Mouse (Mus musculus) MEL (cell line): Measurements from ENCODE around the gene Pank1. TPM values are rescaled to one million over a fixed set of nuclear protein-coding genes. Genes with fewer than 3 reads are reported as not detected.

ENCODE experiments used
- DNase-seq: peaks from one replicate; pipeline ENCODE4 v3.0.0; 2011; ENCODE audit warnings: low read depth, low spot score
- H3K27ac ChIP-seq: 2 replicates; pipeline ENCODE4 v1.5.1; 2012; ENCODE audit warnings: low read depth, mild to moderate bottlenecking, control low read depth, low read length, moderate library complexity; ENCODE audit not compliant: control insufficient read depth
- H3K27me3 ChIP-seq, 2 experiments: fragments of 150-350 bp in 1 of 2; sonication (generic) in 1 of 2; 2 replicates each; pipeline ENCODE4 v1.6.1; 2012; ENCODE audit warnings: low read length in 2 of 2, mild to moderate bottlenecking in 2 of 2, improper control_type of control experiment in 1 of 2, moderate library complexity in 1 of 2; ENCODE audit not compliant: insufficient read depth in 2 of 2, control insufficient read depth in 1 of 2
- H3K36me3 ChIP-seq, 2 experiments: 2 replicates each; pipeline ENCODE4 v1.6.1; 2012 to 2014; ENCODE audit warnings: low read length in 2 of 2, improper control_type of control experiment in 1 of 2, inconsistent platforms in 1 of 2, mild to moderate bottlenecking in 1 of 2; ENCODE audit not compliant: insufficient read depth in 2 of 2, control insufficient read depth in 1 of 2
- H3K4me1 ChIP-seq, 2 experiments: fragments of 150-350 bp in 1 of 2; sonication (generic) in 1 of 2; 2 replicates each; pipeline ENCODE4 v1.6.1; 2012; ENCODE audit warnings: low read length in 2 of 2, improper control_type of control experiment in 1 of 2, mild to moderate bottlenecking in 1 of 2; ENCODE audit not compliant: insufficient read depth in 2 of 2, control insufficient read depth in 1 of 2
- H3K4me3 ChIP-seq, 2 experiments: fragments of 150-350 bp in 1 of 2; sonication (generic) in 1 of 2; 2 replicates each; pipeline ENCODE4 v1.5.1; 2012; ENCODE audit warnings: low read depth in 2 of 2, low read length in 2 of 2, mild to moderate bottlenecking in 2 of 2, moderate library complexity in 2 of 2, control low read depth in 1 of 2, improper control_type of control experiment in 1 of 2; ENCODE audit not compliant: control insufficient read depth in 1 of 2, insufficient read depth in 1 of 2
- H3K79me2 ChIP-seq: 2 replicates; pipeline ENCODE4 v1.6.1; 2012; ENCODE audit warnings: mild to moderate bottlenecking, low read length, moderate library complexity; ENCODE audit not compliant: control insufficient read depth, poor library complexity, insufficient read depth
- H3K9ac ChIP-seq: 2 replicates; pipeline ENCODE4 v1.6.1; 2012; ENCODE audit warnings: low read depth, mild to moderate bottlenecking, control low read depth, low read length, moderate library complexity; ENCODE audit not compliant: control insufficient read depth, poor library complexity, severe bottlenecking
- H3K9me3 ChIP-seq: fragments of 150-350 bp; sonication (generic); replicated peaks from 2 replicates; pipeline ENCODE4 v1.6.1; 2012; ENCODE audit warnings: mild to moderate bottlenecking, low read length, improper control_type of control experiment, moderate library complexity; ENCODE audit not compliant: insufficient read depth
- BHLHE40 ChIP-seq: IDR thresholded peaks from 2 replicates; pipeline ENCODE4 v1.6.1; 2012; ENCODE audit warnings: low read depth, mild to moderate bottlenecking, inconsistent platforms, low read length, improper control_type of control experiment, borderline replicate concordance
- CHD2 ChIP-seq: IDR thresholded peaks from 2 replicates; pipeline ENCODE4 v1.6.1; 2011; ENCODE audit warnings: low read length, improper control_type of control experiment
- CTCF ChIP-seq, 3 experiments: IDR thresholded peaks in 2 of 3; conservative IDR thresholded peaks in 1 of 3; 2 replicates each; pipeline ENCODE4 v1.5.1; 2011 to 2012; ENCODE audit warnings: low read length in 3 of 3, low read depth in 2 of 3, mild to moderate bottlenecking in 2 of 3, improper control_type of control experiment in 1 of 3, inconsistent platforms in 1 of 3, mixed read lengths in 1 of 3, moderate library complexity in 1 of 3; ENCODE audit not compliant: control insufficient read depth in 1 of 3, insufficient read depth in 1 of 3, poor library complexity in 1 of 3, severe bottlenecking in 1 of 3
- E2F4 ChIP-seq: IDR thresholded peaks from 2 replicates; pipeline ENCODE4 v1.6.1; 2011; ENCODE audit warnings: low read depth, low read length, improper control_type of control experiment, borderline replicate concordance
- ELF1 ChIP-seq: IDR thresholded peaks from 2 replicates; pipeline ENCODE4 v1.6.1; 2014; ENCODE audit warnings: low read depth, mild to moderate bottlenecking, inconsistent platforms, low read length, improper control_type of control experiment, moderate library complexity
- EP300 ChIP-seq, 2 experiments: IDR thresholded peaks; 2 replicates each; pipeline ENCODE4 v1.6.1; 2011; ENCODE audit warnings: improper control_type of control experiment in 2 of 2, low read length in 2 of 2, low read depth in 1 of 2, mild to moderate bottlenecking in 1 of 2
- GABPA ChIP-seq: IDR thresholded peaks from 2 replicates; pipeline ENCODE4 v1.6.1; 2012; ENCODE audit warnings: low read depth, mild to moderate bottlenecking, inconsistent platforms, low read length, improper control_type of control experiment, moderate library complexity
- GATA1 ChIP-seq: IDR thresholded peaks from 2 replicates; pipeline ENCODE4 v1.6.1; 2011; ENCODE audit warnings: low read depth, low read length, improper control_type of control experiment
- HCFC1 ChIP-seq: IDR thresholded peaks from 2 replicates; pipeline ENCODE4 v1.6.1; 2012; ENCODE audit warnings: low read depth, mild to moderate bottlenecking, inconsistent platforms, low read length, improper control_type of control experiment, moderate library complexity
- JUND ChIP-seq: IDR thresholded peaks from 2 replicates; pipeline ENCODE4 v1.6.1; 2011; ENCODE audit warnings: low read depth, mild to moderate bottlenecking, improper control_type of control experiment, low read length
- KAT2A ChIP-seq: conservative IDR thresholded peaks from 2 replicates; pipeline ENCODE4 v1.6.1; 2012; ENCODE audit warnings: low read depth, low read length, improper control_type of control experiment, inconsistent platforms
- MAFK ChIP-seq: IDR thresholded peaks from 2 replicates; pipeline ENCODE4 v1.6.1; 2011; ENCODE audit warnings: low read depth, mild to moderate bottlenecking, low read length, improper control_type of control experiment, borderline replicate concordance
- MAX ChIP-seq: IDR thresholded peaks from 2 replicates; pipeline ENCODE4 v1.6.1; 2011; ENCODE audit warnings: low read length, improper control_type of control experiment
- MEF2A ChIP-seq: IDR thresholded peaks from 2 replicates; pipeline ENCODE4 v1.6.1; 2014; ENCODE audit warnings: low read depth, mild to moderate bottlenecking, inconsistent platforms, low read length, improper control_type of control experiment; ENCODE audit not compliant: poor library complexity, insufficient replicate concordance, severe bottlenecking; ENCODE audit errors: extremely low read depth
- MXI1 ChIP-seq: IDR thresholded peaks from 2 replicates; pipeline ENCODE4 v1.6.1; 2011; ENCODE audit warnings: mild to moderate bottlenecking, low read depth, low read length, improper control_type of control experiment
- MYB ChIP-seq: IDR thresholded peaks from 2 replicates; pipeline ENCODE4 v1.6.1; 2011; ENCODE audit warnings: mild to moderate bottlenecking, low read depth, low read length, improper control_type of control experiment
- MYC ChIP-seq: IDR thresholded peaks from 2 replicates; pipeline ENCODE4 v1.6.1; 2011; ENCODE audit warnings: low read depth, mild to moderate bottlenecking, low read length, improper control_type of control experiment, moderate library complexity
- NELFE ChIP-seq: IDR thresholded peaks from 2 replicates; pipeline ENCODE4 v1.6.1; 2011; ENCODE audit warnings: low read depth, low read length, improper control_type of control experiment
- NRF1 ChIP-seq: IDR thresholded peaks from 2 replicates; pipeline ENCODE4 v1.6.1; 2014; ENCODE audit warnings: low read depth, mild to moderate bottlenecking, inconsistent platforms, low read length, improper control_type of control experiment, moderate library complexity; ENCODE audit not compliant: poor library complexity, insufficient read depth, severe bottlenecking
- POLR2A ChIP-seq, 2 experiments: IDR thresholded peaks; 2 replicates each; pipeline ENCODE4 v1.6.1; 2011 to 2012; ENCODE audit warnings: low read length in 2 of 2, mild to moderate bottlenecking in 2 of 2, control low read depth in 1 of 2, improper control_type of control experiment in 1 of 2, low read depth in 1 of 2, moderate library complexity in 1 of 2; ENCODE audit not compliant: control insufficient read depth in 1 of 2, insufficient read depth in 1 of 2, poor library complexity in 1 of 2
- POLR2AphosphoS2 ChIP-seq: IDR thresholded peaks from 2 replicates; pipeline ENCODE4 v1.6.1; 2011; ENCODE audit warnings: low read length, improper control_type of control experiment
- POLR2AphosphoS5 ChIP-seq: IDR thresholded peaks from 2 replicates; pipeline ENCODE4 v1.6.1; 2012; ENCODE audit warnings: low read depth, borderline replicate concordance, mild to moderate bottlenecking, inconsistent platforms, low read length, moderate library complexity, mixed read lengths
- RCOR1 ChIP-seq: IDR thresholded peaks from 2 replicates; pipeline ENCODE4 v1.6.1; 2012; ENCODE audit warnings: low read depth, mild to moderate bottlenecking, inconsistent platforms, low read length, improper control_type of control experiment
- SIN3A ChIP-seq: IDR thresholded peaks from 2 replicates; pipeline ENCODE4 v1.6.1; 2012; ENCODE audit warnings: low read length, improper control_type of control experiment, inconsistent platforms
- SMC3 ChIP-seq: IDR thresholded peaks from 2 replicates; pipeline ENCODE4 v1.6.1; 2011; ENCODE audit warnings: low read depth, low read length, improper control_type of control experiment
- TAL1 ChIP-seq: IDR thresholded peaks from 2 replicates; pipeline ENCODE4 v1.6.1; 2012; ENCODE audit warnings: mild to moderate bottlenecking, inconsistent platforms, low read length, moderate library complexity, mixed read lengths
- TBP ChIP-seq: IDR thresholded peaks from 2 replicates; pipeline ENCODE4 v1.8.0; 2011; ENCODE audit warnings: low read depth, low read length, improper control_type of control experiment
- TCF12 ChIP-seq: IDR thresholded peaks from 2 replicates; pipeline ENCODE4 v1.6.1; 2014; ENCODE audit warnings: low read depth, mild to moderate bottlenecking, inconsistent platforms, low read length, improper control_type of control experiment, moderate library complexity
- UBTF ChIP-seq: IDR thresholded peaks from 2 replicates; pipeline ENCODE4 v1.6.1; 2012; ENCODE audit warnings: low read depth, mild to moderate bottlenecking, inconsistent platforms, low read length, improper control_type of control experiment, moderate library complexity, borderline replicate concordance; ENCODE audit not compliant: insufficient read depth
- USF1 ChIP-seq: IDR thresholded peaks from 2 replicates; pipeline ENCODE4 v1.6.1; 2014; ENCODE audit warnings: low read depth, mild to moderate bottlenecking, inconsistent platforms, low read length, improper control_type of control experiment, moderate library complexity
- ZC3H11A ChIP-seq: IDR thresholded peaks from 2 replicates; pipeline ENCODE4 v1.6.1; 2012; ENCODE audit warnings: low read depth, mild to moderate bottlenecking, inconsistent platforms, low read length, improper control_type of control experiment
- ZKSCAN1 ChIP-seq: IDR thresholded peaks from 2 replicates; pipeline ENCODE4 v1.6.1; 2012; ENCODE audit warnings: low read depth, mild to moderate bottlenecking, inconsistent platforms, low read length, improper control_type of control experiment, moderate library complexity
- ZNF384 ChIP-seq: IDR thresholded peaks from 2 replicates; pipeline ENCODE4 v1.6.1; 2012; ENCODE audit warnings: low read depth, mild to moderate bottlenecking, inconsistent platforms, low read length, improper control_type of control experiment
- polyA plus RNA-seq, 2 experiments: library from polyadenylated mRNA; stranded (reverse) in 1 of 2; unstranded in 1 of 2; fragments of >175 nt in 1 of 2; fragments of >200 nt in 1 of 2; gene quantifications; 2 replicates each; pipeline versions ENCODE4 v1.2.1 to v1.2.4; 2012; ENCODE audit warnings: low replicate concordance in 2 of 2, low read depth in 1 of 2; ENCODE audit not compliant: insufficient read length in 2 of 2, insufficient read depth in 1 of 2, missing spikeins in 1 of 2
- total RNA-seq: library from RNA; depleted of rRNA; stranded (reverse); fragments of 300-350 nt; gene quantifications from 2 replicates; pipeline ENCODE4 v1.2.3, GENCODE M21; 2012

The Pank1 gene
- total and polyA plus RNA-seq, 3 experiments = 7.2 to 7.6 TPM; not detected in 1

DNA sequence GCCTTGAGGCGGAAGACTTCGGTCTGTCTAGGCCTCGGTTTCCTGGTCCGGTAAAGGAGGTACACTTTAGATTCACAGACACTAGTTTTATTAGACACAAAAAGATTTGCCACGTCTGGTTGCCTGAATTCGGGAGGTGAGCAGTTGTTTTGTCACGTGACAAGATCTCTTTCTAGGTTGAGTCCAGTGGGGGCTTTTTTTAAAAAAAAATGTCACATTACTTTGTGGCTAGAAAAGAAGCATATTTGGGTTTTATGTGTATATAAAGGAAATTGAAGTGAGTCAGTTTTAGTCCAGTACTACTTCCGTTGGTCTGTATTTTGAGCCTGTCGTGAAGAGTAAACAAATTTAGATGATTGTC lies 43.3 kb upstream of the Pank1 start (continued):
- TF ChIP-seq SIN3A = no peak
- no peak for TF ChIP-seq JUND
- 0 out of 2 replicates have a peak, but pooled peaks have one; percentile 20 for TF ChIP-seq MYB
- no peak for TF ChIP-seq ELF1
- TF ChIP-seq TBP = no peak
- peak; percentile 74 for TF ChIP-seq MYC
- no peak for TF ChIP-seq MEF2A

DNA sequence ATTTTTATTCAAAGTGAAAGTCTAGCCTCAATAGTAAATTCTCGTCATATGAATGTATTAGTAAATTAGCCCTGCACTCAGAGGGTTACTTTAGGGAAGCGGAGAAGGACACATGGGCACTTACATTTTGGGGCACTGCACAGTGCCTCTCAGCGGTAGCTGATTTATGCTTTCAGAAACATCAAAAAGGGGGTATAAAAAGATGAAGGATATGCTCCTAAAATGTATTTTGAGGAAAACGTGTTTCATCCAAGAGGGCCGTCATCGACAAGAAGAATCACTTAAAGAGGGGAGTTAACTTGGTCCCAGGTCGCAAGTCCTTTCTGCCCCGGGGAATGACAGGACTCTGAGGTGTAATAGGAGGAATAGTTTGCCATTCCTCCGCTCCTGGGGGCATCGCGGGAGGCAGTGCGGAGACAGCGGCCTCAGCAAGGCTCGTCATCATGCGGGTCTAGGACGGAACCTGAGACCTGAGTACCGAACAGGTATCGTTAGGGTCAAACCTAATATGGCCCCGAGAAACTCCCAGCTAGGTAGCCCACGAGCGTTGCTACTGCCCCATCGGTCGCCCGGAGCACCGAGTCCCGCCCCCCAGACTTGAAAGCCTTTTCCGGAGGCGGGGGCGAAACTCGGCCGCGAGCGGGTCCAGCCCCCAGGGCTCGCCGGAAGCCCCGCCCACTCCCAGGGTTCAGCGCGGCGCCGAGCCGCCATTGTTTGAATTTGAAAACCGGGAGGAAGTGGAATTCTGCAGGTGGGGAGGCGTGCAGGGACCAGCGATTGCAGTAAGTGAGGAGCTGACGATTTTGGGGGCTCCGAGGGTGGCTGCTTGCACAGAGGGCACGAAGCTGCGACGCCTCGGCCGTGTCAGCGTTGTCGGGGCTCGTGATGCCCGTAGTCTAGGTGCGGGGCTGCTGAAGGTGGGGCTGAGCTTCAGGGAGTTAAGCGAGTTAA lies 42.7 kb upstream of the Pank1 start, which contains the start of gene Kif20b:
Kif20b (plus strand) TSS at position 710 of the 951 bp plus-strand sequence.
- Histone ChIP-seq H3K4me1 (peaks cover 3 to 6% of the 10 kb centered on the region in 2 experiments; a peak in 3 of 4 replicates), H3K9me3 (no peaks in the 10 kb centered on the region), H3K4me3 (peak within 1 kb of the TSS; percentile 87 to 98), H3K36me3 (peaks cover 10 to 13% of the 10 kb centered on the region in 2 experiments), H3K27me3 (no peaks in the 10 kb centered on the region), H3K9ac (peak within 1 kb of the TSS; percentile 94), H3K27ac (peak within 1 kb of the TSS; percentile 85), H3K79me2 (peaks cover 30% of the 10 kb centered on the region)
- DNase-seq = peak; percentile 97
- TF ChIP-seq MYC (peak; percentile 12; the same call in 1 of the 2 replicates), ZNF384 (no peak), ZKSCAN1 (no peak), UBTF (no peak), MXI1 (peak; percentile 89), GATA1 (no peak), ELF1 (peak; percentile 75), SMC3 (peak; percentile 32; the same call in 1 of the 2 replicates), ZC3H11A (no peak), BHLHE40 (no peak), POLR2AphosphoS2 (peak; percentile 79; the same call in 1 of the 2 replicates), CHD2 (no peak), MAFK (no peak), E2F4 (0 out of 2 replicates have a peak, but pooled peaks have one; percentile 22), NELFE (peak; percentile 83), CTCF (IDR thresholded peaks at IDR 0.05 in 2 of 3, conservative IDR thresholded peaks at IDR 0.05 in 1 of 3; ENCODE audit: control insufficient read depth in 1 of 3, insufficient read depth in 1 of 3, low read depth in 2 of 3, low read length in 3 of 3, poor library complexity in 1 of 3, severe bottlenecking in 1 of 3) (peak in 2 of 3 experiments; percentile 15 to 43; a peak in 2 of 6 replicates), TCF12 (peak; percentile 45), MYB (no peak), EP300 (IDR thresholded peaks at IDR 0.05; ENCODE audit: low read depth in 1 of 2, low read length in 2 of 2) (no peak), SIN3A (peak; percentile 93), RCOR1 (no peak), POLR2AphosphoS5 (no peak; the same call in 1 of the 2 replicates), JUND (no peak), MAX (peak; percentile 25), POLR2A (IDR thresholded peaks at IDR 0.05; ENCODE audit: control insufficient read depth in 1 of 2, insufficient read depth in 1 of 2, low read depth in 1 of 2, low read length in 2 of 2, poor library complexity in 1 of 2) (peak; percentile 72 to 89; a peak in 3 of 4 replicates), TAL1 (no peak), HCFC1 (peak; percentile 89), USF1 (no peak), GABPA (no peak), KAT2A (no peak; the same call in 1 of the 2 replicates), NRF1 (no peak)
